Mouse (Mus musculus) frontal cortex, postnatal 36 days (tissue): ENCODE results near the gene Serpinh1.

Experiments used
- DNase-seq, 2 experiments: peaks; one replicate each; pipeline ENCODE4 v3.0.0; 2022; ENCODE audit warnings: low spot score in 2 of 2

Serpinh1 gene

DNA sequence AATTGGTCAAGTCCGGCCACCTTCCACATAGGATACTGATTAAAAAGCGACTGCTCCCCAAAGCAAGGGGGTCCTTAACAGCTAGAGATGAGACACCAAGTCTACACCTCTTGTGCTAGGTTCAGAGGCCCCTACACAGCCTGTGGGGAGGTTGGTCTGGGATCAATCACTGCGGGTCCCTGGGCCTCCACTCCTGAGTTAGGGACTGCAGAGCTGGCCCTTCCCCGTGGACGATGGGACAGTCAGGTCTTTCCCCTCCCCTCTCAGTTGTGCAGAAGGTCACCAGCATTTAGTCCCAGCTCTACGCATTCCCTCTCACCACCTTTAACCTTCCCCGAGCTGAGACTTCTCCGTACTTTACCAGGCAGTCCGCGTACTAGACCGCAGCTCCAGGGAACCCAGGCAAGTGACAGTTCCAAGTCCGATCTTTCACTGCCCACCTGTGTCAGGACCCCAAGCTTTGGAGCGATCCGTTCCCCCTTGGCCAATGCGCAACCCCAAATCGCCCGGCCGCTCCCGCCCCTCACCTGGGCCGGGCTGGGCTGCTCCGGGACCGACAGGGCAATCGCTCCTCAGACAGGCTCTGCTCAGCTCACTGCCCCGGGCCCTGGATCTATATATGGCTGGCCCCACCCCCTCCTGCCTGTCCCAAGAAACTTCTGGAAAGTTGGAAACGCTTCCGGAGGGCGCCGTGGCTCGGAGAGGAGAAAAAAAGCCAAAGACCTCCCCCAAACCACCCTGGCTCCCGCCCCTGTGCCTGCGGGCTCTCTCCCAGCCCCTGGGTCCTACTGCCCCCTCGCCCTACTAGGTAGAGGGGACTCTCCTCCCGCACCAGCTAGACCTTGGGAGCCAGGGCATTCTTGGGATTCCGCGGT, at the start of gene Serpinh1:
Gene Serpinh1 (minus strand): TSS at position 714 of the 875 bp plus-strand sequence.
- DNase-seq: peak in 1 of 2 experiments; percentile 21

DNA sequence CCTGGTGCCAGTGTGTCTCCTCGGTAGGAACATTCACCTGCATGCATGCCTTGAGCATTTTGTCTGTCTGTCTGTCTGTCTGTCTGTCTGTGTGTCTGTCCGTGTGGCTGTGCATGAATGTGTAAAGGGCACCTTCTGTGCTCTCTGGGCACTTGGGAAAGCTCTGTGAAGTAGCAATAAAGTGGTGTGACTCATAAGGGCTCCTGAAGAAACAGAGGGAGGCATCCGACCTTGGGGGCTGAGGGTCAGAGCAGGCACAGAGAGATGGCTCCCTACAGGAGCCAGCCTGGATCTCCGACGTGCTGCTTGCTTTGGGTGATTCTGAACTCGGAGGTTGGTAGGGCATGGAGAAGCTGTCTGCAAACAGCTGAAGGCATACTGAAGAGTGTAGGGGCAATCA, 49.4 kb upstream of the Serpinh1 start:
- no peak for DNase-seq

DNA sequence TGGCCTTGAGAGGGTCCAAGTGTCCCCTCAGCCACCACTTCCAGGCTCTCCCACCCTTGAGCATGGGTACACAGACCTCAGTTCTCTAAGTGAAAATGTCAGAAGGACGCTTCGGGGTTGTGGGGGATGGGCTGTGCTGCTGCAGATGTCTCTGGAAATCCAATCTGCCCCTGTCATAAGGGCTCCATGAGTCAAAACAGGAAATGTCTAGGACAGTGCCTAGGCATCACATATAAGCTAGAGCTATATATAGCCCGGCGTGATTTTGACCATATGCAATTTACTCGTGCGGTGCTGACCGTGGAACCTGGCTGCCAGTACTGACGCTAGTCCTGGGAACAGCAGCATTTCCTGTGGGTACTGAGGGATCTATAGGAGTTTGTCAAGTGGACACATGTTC, 48.3 kb upstream of the Serpinh1 start:
- no peak for DNase-seq

DNA sequence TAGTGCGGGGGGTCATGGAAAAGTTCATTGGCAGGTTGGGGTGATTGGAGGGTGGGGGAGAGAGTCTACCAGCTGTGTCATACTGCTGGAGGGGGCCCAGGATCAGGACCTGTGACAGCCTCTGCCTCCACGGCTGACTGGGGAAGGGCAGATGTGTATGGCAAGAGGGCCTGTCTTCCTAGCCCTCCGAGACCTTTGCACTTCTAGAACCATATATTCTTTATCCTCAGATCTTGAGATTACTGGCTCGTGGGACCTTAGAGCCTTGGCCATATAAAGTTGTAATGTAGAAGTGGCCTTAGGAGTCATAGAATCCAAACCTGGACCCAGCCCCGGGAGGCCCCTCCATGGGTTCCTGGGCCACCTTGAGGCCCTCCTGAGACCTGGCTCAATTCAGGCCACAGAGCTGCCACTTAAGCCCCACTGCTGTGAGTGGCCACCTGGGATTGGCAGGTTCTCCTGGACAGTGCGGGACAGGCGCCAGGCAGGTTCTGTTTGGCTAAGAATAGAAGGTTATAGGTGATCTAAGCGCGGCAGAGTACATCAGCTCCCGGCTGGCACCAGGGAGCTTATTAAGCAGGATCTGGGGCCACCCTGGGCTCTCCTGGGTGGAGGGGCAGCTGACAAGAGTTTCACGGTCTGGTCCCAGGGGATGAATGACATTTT, 44.1 kb upstream of the Serpinh1 start:
- no peak for DNase-seq

DNA sequence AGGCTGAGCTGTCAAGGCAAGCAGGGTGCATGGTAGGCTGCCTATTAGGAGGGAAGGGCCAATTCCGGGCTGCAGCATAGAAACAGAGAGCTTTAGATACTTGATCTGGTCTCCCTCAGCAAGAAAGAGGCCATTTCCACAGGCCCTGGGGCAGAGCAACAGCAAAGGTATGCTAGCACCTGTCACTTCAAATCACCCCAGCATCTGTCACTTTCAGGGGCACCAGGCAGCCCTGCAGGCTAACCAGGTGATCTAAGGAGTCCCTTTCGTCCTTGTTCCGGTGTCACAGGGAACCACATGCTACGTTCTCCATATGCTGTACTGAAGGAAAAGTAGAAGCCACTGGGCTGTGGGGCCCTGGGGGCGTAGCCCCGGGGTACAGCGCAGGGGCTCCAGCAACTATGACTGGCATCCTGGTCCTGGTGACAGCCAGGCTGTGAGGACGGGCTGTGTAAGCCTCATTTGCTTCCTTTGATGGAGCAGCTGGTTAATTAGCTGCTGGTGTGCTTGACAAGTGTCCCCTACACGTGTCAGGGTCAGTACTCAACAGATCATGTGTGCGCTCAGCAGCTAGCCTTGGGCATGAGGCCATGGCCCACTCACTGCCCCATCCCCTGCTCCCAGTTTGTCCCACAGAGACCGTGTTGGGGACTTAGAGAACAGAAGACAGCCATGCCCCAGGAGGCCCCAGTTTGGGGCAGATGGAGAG, 43.0 kb upstream of the Serpinh1 start:
- no peak for DNase-seq

DNA sequence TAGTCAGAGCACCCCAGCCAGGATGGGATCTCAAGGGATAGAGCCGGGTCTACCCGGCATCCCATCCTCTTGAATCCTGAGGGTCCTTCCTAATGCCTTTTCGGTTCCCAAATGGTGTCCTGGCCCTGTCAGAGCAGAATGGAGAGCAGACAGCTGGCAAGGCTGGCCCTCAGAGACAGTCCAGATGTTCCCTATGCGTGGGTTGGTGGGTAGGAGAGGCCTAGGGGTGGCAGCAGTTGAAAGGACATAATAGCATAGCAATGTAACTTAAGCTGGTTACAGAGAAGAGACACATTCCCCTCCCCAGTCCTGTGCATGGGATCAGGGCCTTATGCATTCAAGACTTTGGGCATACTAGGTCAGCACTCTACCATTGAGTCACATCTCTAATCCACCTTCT, 42.3 kb upstream of the Serpinh1 start:
- no peak for DNase-seq

DNA sequence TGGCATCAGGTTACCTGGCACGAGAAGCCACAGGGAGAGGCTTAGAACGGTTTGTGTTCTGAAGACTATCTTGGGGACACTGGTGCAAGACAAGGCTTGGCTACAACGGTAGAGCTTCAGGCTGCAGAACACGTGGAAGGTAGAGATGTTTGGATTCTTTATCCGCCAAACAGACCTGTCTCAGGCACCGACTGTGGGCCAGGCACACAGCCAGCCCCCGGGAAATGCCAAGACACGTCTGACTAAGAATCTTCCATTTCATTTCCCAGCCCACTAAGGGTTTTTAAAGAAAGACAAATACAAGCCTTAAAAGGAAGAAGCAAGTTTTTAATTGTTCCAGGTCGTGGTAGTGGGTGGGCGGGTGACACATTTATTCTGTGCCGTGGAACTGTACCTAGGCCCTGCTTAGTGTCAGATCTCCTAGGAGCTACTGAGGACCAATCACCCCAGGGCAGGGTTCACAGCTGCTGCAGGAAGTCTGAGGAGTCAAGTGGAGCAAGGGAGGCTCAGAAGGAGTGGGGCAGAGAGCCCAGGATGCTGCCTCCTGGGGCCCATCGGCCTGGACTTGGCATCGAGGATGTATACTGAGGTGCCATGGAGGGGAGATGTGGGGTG, 40.8 kb upstream of the Serpinh1 start:
- DNase-seq: peak; percentile 57 to 64

DNA sequence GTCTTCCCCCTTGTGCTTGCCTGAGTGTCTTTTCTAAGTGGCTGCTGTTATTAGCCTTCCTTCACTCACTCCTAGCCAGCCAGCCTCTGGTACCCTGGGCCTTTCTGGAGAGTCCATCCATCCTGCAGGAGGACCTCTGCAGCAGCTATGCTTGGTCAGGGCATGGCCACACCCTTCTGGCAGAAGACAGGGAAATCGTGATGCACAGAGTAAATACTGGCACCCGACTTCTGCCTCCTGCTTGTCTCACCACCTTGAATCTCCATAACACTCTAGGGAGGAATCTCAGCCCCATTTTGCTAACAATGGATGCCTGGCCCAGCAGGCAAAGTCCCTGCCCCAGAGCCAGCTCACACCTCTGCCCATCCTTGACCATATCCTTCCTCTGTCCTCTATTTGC, 39.7 kb upstream of the Serpinh1 start:
- DNase-seq: no peak

DNA sequence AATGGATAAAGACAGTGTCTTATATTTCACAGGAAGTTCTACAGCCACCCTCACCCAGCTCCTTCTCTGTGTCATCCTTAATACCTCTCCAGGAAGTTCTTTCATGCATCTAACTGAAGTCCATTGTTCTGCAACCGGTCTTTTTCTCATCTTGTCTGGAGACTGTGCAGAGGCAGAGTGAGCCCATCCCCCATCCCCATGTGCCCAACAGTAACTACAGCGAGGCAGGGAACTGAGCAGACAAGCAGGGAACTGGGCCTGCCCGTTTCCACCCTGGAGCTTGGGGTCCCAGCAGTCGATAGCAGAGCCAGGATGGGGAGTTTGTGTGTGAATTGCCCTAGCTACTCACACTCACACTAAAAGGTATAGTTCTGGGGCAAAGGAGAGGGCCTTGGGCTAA, 37.5 kb upstream of the Serpinh1 start:
- no peak for DNase-seq

DNA sequence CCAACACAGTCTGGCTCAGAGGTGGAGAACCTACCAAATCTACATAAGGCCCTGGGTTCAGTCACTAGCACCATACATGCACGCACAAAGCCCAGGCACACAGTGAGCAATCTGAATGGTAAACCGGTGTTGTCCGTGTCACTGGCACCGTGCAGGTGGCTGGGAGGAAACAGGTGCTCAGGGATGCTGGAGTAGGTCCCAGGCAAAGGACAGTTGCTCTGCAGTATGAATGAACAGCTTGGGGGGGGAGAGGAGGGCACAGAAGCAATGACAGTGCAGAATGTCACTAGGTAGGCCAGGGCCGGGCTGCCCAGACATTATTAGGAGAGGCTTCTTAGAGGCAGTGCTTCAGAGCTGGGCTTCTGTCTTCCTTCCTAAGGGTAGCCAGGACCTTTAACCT, 34.3 kb upstream of the Serpinh1 start:
- no peak for DNase-seq

DNA sequence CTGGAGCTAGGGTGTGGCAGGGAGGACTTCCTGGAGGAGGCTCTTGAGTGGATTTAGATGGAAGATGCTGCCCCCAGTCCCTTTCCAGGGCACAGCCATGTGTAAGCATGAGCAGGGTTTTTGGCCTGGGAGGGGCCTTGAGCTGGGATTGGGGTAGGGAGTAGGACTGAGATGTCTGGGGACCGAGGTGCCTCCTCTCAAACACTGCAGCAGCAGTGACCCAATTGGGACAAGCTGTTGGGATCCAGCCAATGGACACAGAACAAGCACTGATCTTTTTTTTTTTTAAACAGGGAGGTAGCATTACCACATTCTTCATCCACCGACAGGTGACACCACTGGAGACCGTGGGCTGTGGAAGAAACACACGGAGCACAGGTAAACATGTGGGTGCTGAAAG, 33.8 kb upstream of the Serpinh1 start:
- DNase-seq: no peak

DNA sequence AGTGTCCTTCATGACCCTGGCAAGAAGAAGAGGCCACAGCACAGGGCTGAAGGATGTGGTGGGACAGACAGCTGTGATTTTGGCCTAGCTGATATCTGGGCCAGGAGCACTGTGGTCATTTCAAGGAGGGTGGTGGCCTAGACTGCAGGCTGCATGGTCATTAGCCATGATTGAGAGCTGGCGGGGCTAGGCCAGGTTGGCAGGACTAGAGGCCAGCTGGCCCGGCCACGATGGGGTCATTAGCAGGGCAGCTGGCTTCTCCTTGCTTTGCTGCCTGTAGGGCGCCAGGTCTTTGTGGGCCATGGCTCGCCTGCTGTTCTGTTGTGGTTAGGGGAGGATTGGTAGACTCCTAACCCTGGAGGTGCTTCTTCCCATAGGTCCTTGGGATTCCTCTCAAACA, 33.0 kb upstream of the Serpinh1 start:
- no peak for DNase-seq

DNA sequence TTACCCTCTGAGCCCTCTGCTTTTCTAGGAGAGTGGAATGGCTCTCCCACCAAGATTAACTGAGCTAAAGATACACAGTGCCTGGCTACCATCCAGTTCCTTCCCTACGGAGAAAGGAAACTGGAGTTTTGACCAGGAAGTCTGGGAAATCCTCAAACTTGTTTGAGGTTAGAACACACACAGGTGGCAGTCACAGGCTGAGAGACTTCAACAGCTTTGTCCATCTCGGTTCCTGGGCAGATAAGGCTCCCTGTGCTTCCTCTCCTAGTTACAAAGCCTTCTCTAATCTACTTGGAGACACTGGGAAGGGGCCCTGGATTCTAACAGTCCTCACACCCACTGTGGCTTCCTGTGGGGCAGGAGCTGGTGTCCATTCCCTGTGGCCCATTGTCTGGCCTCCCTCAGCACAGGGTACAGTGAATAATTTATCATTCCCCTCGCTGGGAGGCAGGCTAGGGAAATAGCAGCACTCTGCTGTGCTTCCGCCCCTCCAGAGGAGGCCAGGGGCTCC, 31.1 kb upstream of the Serpinh1 start:
- DNase-seq: no peak

DNA sequence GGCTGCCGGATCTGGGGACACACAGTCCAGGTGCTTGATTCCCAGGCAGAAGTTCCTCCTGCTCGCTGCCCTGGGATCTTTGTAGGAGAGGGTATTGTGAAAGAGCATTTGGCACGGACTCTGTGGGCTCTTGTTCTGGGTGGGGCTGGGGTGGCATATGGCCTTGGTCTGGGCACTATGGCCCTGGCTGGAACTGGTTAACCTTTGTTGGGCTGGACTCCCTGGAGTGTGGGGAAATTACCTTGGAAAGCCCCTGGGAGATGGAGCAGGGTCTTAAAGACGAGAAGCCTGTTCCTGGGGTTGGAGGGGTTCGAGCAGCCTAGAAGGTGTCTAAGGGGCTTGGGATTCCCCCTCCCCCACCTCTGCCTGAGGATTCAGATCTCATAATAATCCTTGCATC, 30.2 kb upstream of the Serpinh1 start:
- no peak for DNase-seq

DNA sequence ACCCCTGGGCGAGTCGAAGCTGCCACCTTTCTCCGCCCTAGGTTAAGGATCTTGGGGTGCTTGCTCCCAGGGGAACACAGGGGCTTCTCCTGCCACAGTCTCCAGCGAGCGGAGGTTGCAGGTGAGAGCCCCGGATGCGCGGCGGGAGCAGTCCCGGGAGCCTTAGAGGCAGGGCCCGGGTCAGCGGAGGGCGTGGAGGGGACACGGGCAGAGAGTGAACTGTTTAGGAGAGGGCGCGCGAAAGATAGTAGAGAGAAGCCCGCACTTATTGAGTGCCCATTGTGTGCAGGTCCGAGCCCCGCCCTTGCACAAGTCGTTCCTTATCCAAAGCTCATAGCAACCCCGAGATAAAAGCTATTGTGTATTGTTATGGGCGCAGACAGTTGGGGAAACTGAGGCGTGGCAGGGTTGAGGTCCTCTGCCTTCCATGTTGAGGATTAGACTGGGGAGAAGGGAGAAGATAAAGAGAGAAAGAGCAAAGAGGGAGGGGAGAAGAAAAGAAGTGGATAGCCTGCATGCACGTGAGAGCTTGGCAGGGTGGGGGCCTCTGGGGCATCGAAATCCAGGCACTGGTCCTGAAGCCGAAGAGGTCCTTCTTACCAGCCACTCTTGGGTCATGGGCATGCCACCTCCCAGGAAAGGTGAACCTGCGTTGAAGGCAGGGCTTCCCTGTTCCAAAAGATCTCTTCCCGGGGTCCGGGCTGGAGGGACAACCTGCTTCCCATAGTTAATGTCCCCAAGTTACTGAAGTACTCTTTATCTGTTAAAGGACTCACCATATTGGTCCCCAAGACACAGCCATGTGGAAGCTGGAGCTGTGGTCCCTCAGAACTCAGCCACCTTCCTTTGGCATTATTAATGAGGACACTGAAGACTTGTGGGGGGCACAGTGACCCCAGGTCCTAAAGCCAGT, 29.3 kb upstream of the Serpinh1 start:
- no peak for DNase-seq

DNA sequence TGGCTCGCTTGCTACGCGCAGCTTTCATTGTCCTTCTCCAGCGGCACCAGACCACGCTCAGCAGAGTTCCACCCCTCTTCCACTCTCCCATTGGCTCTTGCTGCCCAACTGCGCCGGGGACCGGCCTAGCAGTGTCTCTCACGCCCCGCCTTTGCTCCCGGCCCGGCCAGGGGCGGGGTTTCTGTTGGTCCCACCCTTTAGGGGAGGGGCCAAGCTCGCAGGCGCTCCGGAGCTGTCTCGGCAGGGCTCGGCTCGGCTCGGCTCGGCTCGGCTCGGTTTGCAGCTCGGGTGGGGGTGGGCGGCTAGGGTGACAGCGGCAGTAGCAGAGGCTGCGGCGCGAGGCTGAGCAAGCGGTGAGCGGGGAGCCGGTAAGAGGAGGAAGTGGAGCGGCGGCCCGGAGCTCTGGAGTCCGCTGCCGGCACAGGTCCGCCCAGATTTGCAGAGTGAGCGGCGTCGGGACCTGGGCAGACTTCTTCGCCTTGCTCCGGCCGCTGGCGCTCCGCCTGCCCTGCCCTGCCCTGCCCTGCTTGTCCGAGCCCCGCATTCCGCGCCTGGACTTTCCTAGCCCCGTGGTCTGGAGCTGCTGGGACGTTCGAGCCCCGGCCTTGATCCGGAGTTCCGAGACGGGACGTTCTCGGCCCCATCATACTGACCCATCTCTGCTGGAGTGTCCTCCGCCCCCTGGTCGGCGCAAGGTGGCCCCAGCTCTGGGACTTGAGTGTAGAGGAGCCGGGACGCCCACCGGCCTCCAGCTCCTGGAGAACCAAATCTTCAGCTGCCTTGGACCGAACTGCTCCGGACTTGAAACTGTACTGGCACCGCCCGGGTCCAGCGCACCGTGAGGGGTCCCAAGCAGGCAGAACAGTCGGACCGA, 28.4 kb upstream of the Serpinh1 start, which contains the start of gene Gdpd5:
Gene Gdpd5 (plus strand): TSS at position 201 of the 874 bp plus-strand sequence.
- DNase-seq: peak; percentile 98 to 99

DNA sequence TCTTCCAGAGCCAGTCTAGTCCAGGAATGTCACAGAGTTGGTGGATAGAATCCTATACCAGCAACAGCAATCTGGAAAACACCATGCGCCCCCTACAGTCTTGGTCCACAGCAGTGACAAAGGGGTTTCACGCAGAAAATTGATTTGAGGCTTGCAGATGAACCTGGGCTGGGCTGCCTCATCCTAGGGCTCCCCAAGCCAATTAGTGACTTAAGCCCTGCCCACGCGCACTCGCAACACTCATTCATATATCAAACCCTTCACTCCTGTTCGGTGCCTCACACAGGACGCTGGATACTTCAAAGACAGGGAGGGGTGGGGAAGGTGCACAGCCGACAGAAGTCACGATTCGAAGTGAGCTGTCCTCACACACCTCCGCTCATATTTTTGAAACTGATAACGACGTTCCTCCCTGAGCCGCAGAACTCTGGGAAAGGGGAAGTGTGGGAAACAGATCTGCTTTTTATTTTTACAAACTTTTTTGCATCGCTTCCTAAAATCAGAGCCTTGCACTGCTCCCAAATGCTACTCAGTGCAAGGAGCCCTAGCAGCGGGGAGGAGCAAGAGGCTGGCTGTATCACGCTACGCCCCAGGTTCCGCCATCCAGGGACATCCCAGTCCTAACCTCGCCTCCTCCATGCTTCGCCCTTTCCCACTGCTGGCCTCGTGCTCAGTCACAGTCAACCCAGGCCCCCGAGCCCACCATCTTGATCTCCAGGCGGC, 27.6 kb upstream of the Serpinh1 start:
- DNase-seq: peak in 1 of 2 experiments; percentile 46

DNA sequence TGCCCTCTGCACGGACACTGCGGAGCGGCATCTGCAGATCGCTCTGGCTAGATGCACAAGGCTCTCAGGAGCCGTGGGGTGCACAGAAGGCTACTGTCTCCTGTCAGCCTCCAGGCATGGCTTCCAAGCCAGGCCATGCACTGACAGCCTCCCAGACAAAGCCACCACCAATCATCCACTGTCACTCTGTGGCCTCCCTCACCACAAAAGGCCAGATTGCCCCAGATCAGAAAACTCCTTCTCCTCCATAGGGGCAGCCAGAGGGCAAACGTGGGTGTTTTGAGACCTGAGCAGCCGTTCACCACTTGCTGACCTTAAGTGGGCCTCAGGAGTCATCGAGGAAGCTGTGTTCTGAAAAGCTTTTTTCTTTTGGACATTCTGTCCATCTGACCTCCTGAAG, 25.8 kb upstream of the Serpinh1 start:
- DNase-seq: no peak

DNA sequence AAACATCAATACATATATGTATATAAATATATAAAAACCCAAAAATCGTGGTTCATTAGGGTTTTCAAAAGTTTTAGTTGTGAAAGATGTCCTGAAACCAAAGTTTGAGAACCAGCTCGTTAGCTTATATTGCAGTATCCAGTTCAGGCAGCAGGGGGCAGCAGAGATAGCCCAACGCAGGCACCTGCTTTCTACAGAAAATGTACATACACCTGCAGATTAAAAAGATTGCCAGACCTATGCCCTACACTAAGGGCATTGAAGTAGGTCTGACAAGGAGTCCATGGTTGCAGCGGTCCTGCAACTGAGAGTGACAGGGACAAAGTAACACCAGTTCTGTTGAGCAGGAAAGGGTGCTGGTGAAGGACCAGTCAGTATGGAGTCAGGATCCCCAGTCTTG, 22.4 kb upstream of the Serpinh1 start:
- peak; percentile 85 for DNase-seq
